ENCODE assay signal across 8 mouse cellular contexts in the genomic region with DNA sequence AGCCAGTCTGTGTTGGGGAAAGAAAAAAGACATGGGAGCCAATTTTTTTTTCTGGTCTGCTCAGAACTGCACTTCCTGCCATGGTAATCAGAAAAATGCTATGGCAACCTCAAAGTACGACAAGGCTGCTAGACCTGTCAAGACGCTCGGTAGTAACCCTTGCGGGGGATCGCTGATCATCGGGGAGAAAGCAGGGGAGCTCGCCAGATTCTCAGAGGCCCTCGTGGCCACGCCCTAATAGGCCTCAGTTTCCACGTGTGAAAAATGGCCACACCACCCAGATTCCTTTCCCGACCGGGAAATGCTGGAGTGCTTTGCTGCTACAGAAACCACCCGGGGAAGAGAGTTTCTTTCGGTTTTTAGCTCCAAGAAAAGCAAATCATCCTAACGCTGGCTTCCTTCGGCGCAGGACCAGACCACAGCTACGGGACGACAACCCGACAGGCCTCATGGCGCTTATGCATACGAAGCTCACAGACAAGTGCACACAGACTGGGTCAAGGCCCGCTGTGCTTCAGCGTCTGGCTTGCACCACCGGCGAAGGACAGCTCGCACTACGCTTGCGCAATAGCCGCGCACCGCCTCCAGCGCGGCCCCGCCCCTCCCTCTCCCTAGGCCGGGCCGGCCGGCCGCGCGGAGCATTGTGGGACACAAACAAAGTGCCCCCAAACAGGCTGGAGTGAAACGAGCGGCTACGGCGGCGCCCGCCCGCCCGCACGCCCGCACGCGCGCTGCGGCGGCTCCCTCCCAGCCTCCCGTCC. TPM values are rescaled to one million over a fixed set of nuclear protein-coding genes. Genes with fewer than 3 reads are reported as not detected.
DNase-seq lines count a peak whose midpoint lies in the region; ATAC-seq lines count a peak whose summit lies in the region.

No protein-coding gene starts in this region.

- no peaks in the 10 kb centered on the region for H3K9me3 ChIP-seq in heart, embryonic 14.5 days (ENCODE audit: control insufficient read depth, low read length)
- H3K9me3 ChIP-seq in liver, embryonic 13.5 days (replicated peaks) = no peaks in the 10 kb centered on the region
- no peaks in the 10 kb centered on the region for H3K9me3 ChIP-seq in stomach, embryonic 16.5 days (replicated peaks; ENCODE audit: control insufficient read depth, low read length)

- H3K27ac ChIP-seq in heart, embryonic 14.5 days (replicated peaks in 1 of 2; ENCODE audit: control insufficient read depth in 1 of 2, insufficient read depth in 1 of 2, low read depth in 2 of 2, low read length in 2 of 2) = peak overlapping the region; percentile 94 to 99
- peak overlapping the region; percentile 97 for H3K27ac ChIP-seq in liver, embryonic 13.5 days
- H3K27ac ChIP-seq in stomach, embryonic 16.5 days (ENCODE audit: low read length) = peak overlapping the region; percentile 97

- peaks cover 7 to 13% of the 10 kb centered on the region in 2 experiments for H3K4me1 ChIP-seq in heart, embryonic 14.5 days (ENCODE audit: control insufficient read depth in 2 of 2, insufficient read depth in 2 of 2, low read length in 2 of 2)
- H3K4me1 ChIP-seq in liver, embryonic 13.5 days (replicated peaks) = peaks cover 22% of the 10 kb centered on the region
- H3K4me1 ChIP-seq in stomach, embryonic 16.5 days (ENCODE audit: control insufficient read depth, insufficient read depth, low read length) = peaks cover 12% of the 10 kb centered on the region

- DNase-seq in CD4-positive helper T cell, adult 2 months (ENCODE audit: low read depth, low spot score) = peak; percentile 94
- peak; percentile 84 for DNase-seq in brain, embryonic 18.5 days (ENCODE audit: low read depth, low spot score)
- DNase-seq in kidney, postnatal 14 days = peak; percentile 98
- peak; percentile 92 for DNase-seq in liver, embryonic 13.5 days
- DNase-seq in neural tube, embryonic 10.5 days (ENCODE audit: extremely low spot score, low spot score) = peak; percentile 95

- 0 out of 2 replicates have a peak, but pooled peaks cover 7% of the 10 kb centered on the region for H3K36me3 ChIP-seq in heart, embryonic 14.5 days (ENCODE audit: control insufficient read depth, insufficient read depth, low read length)
- 0 out of 2 replicates have a peak, but pooled peaks cover 7% of the 10 kb centered on the region for H3K36me3 ChIP-seq in liver, embryonic 13.5 days
- no peaks in the 10 kb centered on the region for H3K36me3 ChIP-seq in stomach, embryonic 16.5 days (ENCODE audit: control insufficient read depth, insufficient read depth, low read length)

- peak overlapping the region; percentile 92 for H3K4me2 ChIP-seq in heart, embryonic 14.5 days (ENCODE audit: low read length)
- H3K4me2 ChIP-seq in liver, embryonic 13.5 days = peak overlapping the region; percentile 86
- peak overlapping the region; percentile 87 for H3K4me2 ChIP-seq in stomach, embryonic 16.5 days (ENCODE audit: low read depth, low read length)

- ATAC-seq in erythroid progenitor cell, adult 5-6 weeks (replicated peaks; ENCODE audit: low FRiP score, poor library complexity, severe bottlenecking) = peak; percentile 92
- ATAC-seq in heart, embryonic 14.5 days (ENCODE audit: insufficient number of reproducible peaks, insufficient read depth, low FRiP score, low read depth) = peak; percentile 97
- peak; percentile 91 for ATAC-seq in liver, embryonic 13.5 days (ENCODE audit: low read depth)
- peak; percentile 96 for ATAC-seq in stomach, embryonic 16.5 days (ENCODE audit: insufficient read depth, low FRiP score)

- H3K27me3 ChIP-seq in heart, embryonic 14.5 days (ENCODE audit: control insufficient read depth, insufficient read depth, low read length) = no peaks in the 10 kb centered on the region
- no peaks in the 10 kb centered on the region for H3K27me3 ChIP-seq in liver, embryonic 13.5 days
- no peaks in the 10 kb centered on the region for H3K27me3 ChIP-seq in stomach, embryonic 16.5 days (ENCODE audit: control insufficient read depth, insufficient read depth, low read length)

- WGBS in heart, embryonic 14.5 days = under 1% methylated on average over 41 of the region's 57 CpGs
- under 1% methylated on average over 57 of the region's 57 CpGs for WGBS in liver, embryonic 13.5 days (ENCODE audit: insufficient replicate concordance)
- WGBS in stomach, embryonic 16.5 days = under 1% methylated on average over 54 of the region's 57 CpGs

- peak overlapping the region; percentile 93 for H3K9ac ChIP-seq in heart, embryonic 14.5 days (ENCODE audit: low read length)
- H3K9ac ChIP-seq in liver, embryonic 13.5 days = peak overlapping the region; percentile 90
- H3K9ac ChIP-seq in stomach, embryonic 16.5 days (ENCODE audit: low read length) = peak overlapping the region; percentile 97

- H3K4me3 ChIP-seq in heart, embryonic 14.5 days (ENCODE audit: control insufficient read depth in 1 of 2, insufficient read depth in 1 of 2, low read depth in 1 of 2, low read length in 2 of 2) = peak overlapping the region; percentile 80 to 86
- peak overlapping the region; percentile 92 for H3K4me3 ChIP-seq in liver, embryonic 13.5 days (replicated peaks)
- H3K4me3 ChIP-seq in stomach, embryonic 16.5 days (replicated peaks; ENCODE audit: low read length) = peak overlapping the region; percentile 91

RNA-seq across cellular contexts. Expression of gene Zbtb44, which starts 0.5 kb away (rescaled TPM):
- total RNA-seq in erythroid progenitor cell, adult 5-6 weeks (2015; ENCODE audit: low replicate concordance) = 29.9 and 36.5 TPM in 2 replicates
- 18.5 and 35.1 TPM in 2 replicates for total RNA-seq in erythroid progenitor cell, adult 5-6 weeks (2017; ENCODE audit: low replicate concordance)
- polyA plus RNA-seq in heart, embryonic 14.5 days (2014; fragmentation: Nextera tagmentation; extraction: Ambion mirVana) = 8.2 and 9.2 TPM in 2 replicates
- polyA plus RNA-seq in liver, embryonic 13.5 days (2015; fragmentation: Nextera tagmentation; extraction: Ambion mirVana) = 6.0 and 6.7 TPM in 2 replicates
- polyA plus RNA-seq in stomach, embryonic 16.5 days (2015; fragmentation: Nextera tagmentation; extraction: Ambion mirVana) = 4.8 and 5.8 TPM in 2 replicates

Comparison
In these comparisons a context has a peak if more than half of its experiments do, and no peak if none do; other contexts are left out.
1. Peak in every context shown above with its lines: DNase-seq, ATAC-seq, H3K4me3 ChIP-seq and H3K27ac ChIP-seq.